Mouse (Mus musculus): ENCODE measurements at regions not wholly inside any gene's neighbourhood (a gene's known extent, or its start where the extent isn't known, plus 50 kb on each side); places are given as distances from the start of the nearest gene placed in this dataset.
A peak's percentile ranks its signal among the peaks of the same experiment; 100 is the strongest.
"Not testable (repeated sequence)": the region's sequence is repeated elsewhere in the genome, so short reads cannot be mapped to it uniquely, and the experiment has no call there.

DNA sequence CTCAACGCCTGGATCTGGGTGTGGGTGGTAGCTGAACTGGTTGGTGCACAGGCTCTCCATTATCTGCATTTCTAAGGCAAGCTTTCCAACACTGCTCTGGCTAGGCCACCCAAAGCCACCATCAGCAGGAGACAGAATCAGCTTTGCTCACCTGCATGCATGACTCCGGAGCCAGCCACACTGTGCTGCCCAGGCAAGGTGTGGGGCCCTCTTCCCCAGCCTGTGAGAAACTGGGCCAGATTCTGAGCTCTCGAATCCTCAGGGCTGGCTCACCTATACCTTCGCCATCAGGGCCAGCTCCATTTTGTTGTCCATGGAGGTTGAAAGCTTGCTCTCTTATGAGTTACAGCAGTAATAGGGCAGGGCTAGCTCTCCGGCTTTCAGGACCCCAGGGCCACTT is 293.1 kb upstream of the Pdzrn3 start:
- no peaks in the 10 kb centered on the region for H3K9me3 ChIP-seq (replicated peaks)
- H3K36me3 ChIP-seq (ENCODE audit: poor library complexity, severe bottlenecking): no peaks in the 10 kb centered on the region
- ATAC-seq: no peak
- H3K4me3 ChIP-seq: no peak overlapping the region
- no peak overlapping the region for H3K4me2 ChIP-seq
- no peak overlapping the region for H3K9ac ChIP-seq
- no peaks in the 10 kb centered on the region for H3K27me3 ChIP-seq
- 61% methylated on average over 5 of the region's 5 CpGs for WGBS
- peaks cover 10% of the 10 kb centered on the region for H3K4me1 ChIP-seq
- H3K27ac ChIP-seq: no peak overlapping the region

GRCm38 (mm10) chr6:101669118-101669845 is 291.6 kb upstream of the Pdzrn3 start:
- no peak overlapping the region for H3K9ac ChIP-seq
- no peak overlapping the region for H3K4me3 ChIP-seq
- H3K4me2 ChIP-seq: no peak overlapping the region
- H3K9me3 ChIP-seq (replicated peaks): no peaks in the 10 kb centered on the region
- ATAC-seq: no peak
- H3K27ac ChIP-seq: no peak overlapping the region
- WGBS: 35% methylated on average over 5 of the region's 5 CpGs
- H3K36me3 ChIP-seq (ENCODE audit: poor library complexity, severe bottlenecking): no peaks in the 10 kb centered on the region
- peaks cover 10% of the 10 kb centered on the region for H3K4me1 ChIP-seq
- H3K27me3 ChIP-seq: no peaks in the 10 kb centered on the region

- no peak overlapping the region for H3K27ac ChIP-seq
- no peaks in the 10 kb centered on the region for H3K36me3 ChIP-seq (ENCODE audit: poor library complexity, severe bottlenecking)
- no peak for ATAC-seq
- H3K9me3 ChIP-seq (replicated peaks): no peaks in the 10 kb centered on the region
- no peaks in the 10 kb centered on the region for H3K27me3 ChIP-seq
- no peak overlapping the region for H3K4me3 ChIP-seq
- H3K4me2 ChIP-seq: no peak overlapping the region
- no peak overlapping the region for H3K9ac ChIP-seq
- 94% methylated on average over 6 of the region's 6 CpGs for WGBS
- H3K4me1 ChIP-seq: no peaks in the 10 kb centered on the region
Observed at GRCm38 (mm10) chr6:101654351-101654750, 276.7 kb upstream of the Pdzrn3 start.

GRCm38 (mm10) chr6:101650348-101650747 is 272.7 kb upstream of the Pdzrn3 start:
- H3K4me3 ChIP-seq; ATAC-seq; H3K9ac ChIP-seq; H3K27ac ChIP-seq; H3K27me3 ChIP-seq; H3K4me2 ChIP-seq; H3K4me1 ChIP-seq; H3K36me3 ChIP-seq (ENCODE audit: poor library complexity, severe bottlenecking); H3K9me3 ChIP-seq (replicated peaks): not testable (repeated sequence)
- WGBS: 7% methylated on average over 5 of the region's 6 CpGs

DNA sequence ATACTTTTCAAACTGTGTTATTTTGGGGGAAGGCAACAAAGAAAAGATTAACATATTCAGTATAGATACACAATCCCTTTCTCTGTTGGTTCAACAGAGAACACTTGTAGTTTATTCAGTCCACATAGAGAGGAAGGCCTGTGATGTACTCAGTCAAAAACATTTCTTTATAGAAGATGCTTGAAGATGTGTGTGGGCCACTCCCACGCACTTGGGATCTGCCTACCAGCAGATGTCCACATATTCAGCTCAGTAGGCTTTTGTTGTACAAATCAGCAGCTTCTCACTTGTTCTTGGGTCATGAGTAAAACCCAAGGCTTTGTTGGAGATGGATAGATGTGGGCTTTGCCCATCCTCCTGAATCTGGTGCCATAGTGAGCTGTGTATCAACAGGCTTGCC is 239.6 kb upstream of the Pdzrn3 start:
- Histone ChIP-seq H3K27me3 (no peaks in the 10 kb centered on the region), H3K27ac (no peak overlapping the region), H3K4me3 (no peak overlapping the region), H3K4me2 (no peak overlapping the region), H3K9me3 (replicated peaks) (no peaks in the 10 kb centered on the region), H3K36me3 (ENCODE audit: poor library complexity, severe bottlenecking) (no peaks in the 10 kb centered on the region), H3K9ac (no peak overlapping the region), H3K4me1 (no peaks in the 10 kb centered on the region)
- 0 out of 2 replicates have a peak, but pooled peaks have one; percentile 10 for ATAC-seq
- 48% methylated on average over 1 of the region's 1 CpGs for WGBS

DNA sequence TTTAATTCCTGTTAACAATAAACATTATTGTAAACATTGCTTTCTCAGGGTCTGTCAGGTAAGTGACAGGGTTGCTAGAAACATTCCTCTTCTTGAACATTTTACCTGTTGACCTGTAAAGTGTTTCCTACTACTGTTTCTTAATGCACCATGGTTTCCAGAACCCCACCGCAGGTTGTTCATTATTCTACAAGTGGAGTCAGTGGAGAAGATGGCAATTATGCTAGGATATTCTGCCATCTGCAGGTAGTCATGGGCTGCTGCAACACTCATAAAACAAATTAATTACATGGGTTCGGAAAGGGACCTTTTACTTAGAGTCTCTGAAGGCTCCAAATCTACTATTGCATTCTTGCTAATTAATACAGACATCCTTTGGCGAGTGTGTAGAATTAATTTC is 239.1 kb upstream of the Pdzrn3 start:
- Histone ChIP-seq H3K4me1 (no peaks in the 10 kb centered on the region), H3K36me3 (ENCODE audit: poor library complexity, severe bottlenecking) (no peaks in the 10 kb centered on the region), H3K27ac (no peak overlapping the region), H3K9ac (no peak overlapping the region), H3K9me3 (replicated peaks) (no peaks in the 10 kb centered on the region), H3K4me2 (no peak overlapping the region), H3K27me3 (no peaks in the 10 kb centered on the region), H3K4me3 (no peak overlapping the region)
- ATAC-seq: peak; percentile 62
- WGBS: 31% methylated on average over 3 of the region's 3 CpGs

- Histone ChIP-seq H3K4me1 (no peaks in the 10 kb centered on the region), H3K36me3 (ENCODE audit: poor library complexity, severe bottlenecking) (no peaks in the 10 kb centered on the region), H3K4me2 (no peak overlapping the region), H3K27ac (no peak overlapping the region), H3K27me3 (no peaks in the 10 kb centered on the region), H3K9ac (no peak overlapping the region), H3K4me3 (no peak overlapping the region), H3K9me3 (replicated peaks) (no peaks in the 10 kb centered on the region)
- ATAC-seq: no peak
- WGBS: 91% methylated on average over 4 of the region's 4 CpGs
Observed at GRCm38 (mm10) chr6:101609015-101609414, 231.3 kb upstream of the Pdzrn3 start.

- Histone ChIP-seq H3K9ac (no peak overlapping the region), H3K27me3 (no peaks in the 10 kb centered on the region), H3K4me3 (no peak overlapping the region), H3K4me2 (no peak overlapping the region), H3K27ac (no peak overlapping the region), H3K9me3 (replicated peaks) (no peaks in the 10 kb centered on the region), H3K36me3 (ENCODE audit: poor library complexity, severe bottlenecking) (no peaks in the 10 kb centered on the region), H3K4me1 (no peaks in the 10 kb centered on the region)
- ATAC-seq: no peak
- 81% methylated on average over 6 of the region's 6 CpGs for WGBS
Observed at GRCm38 (mm10) chr6:101603083-101603482, 225.4 kb upstream of the Pdzrn3 start.

GRCm38 (mm10) chr6:101596995-101597394 is 219.3 kb upstream of the Pdzrn3 start:
- H3K9me3 ChIP-seq (replicated peaks): no peaks in the 10 kb centered on the region
- ATAC-seq: no peak
- H3K9ac ChIP-seq: no peak overlapping the region
- 86% methylated on average over 2 of the region's 2 CpGs for WGBS
- H3K4me2 ChIP-seq: no peak overlapping the region
- H3K4me1 ChIP-seq: no peaks in the 10 kb centered on the region
- H3K27ac ChIP-seq: no peak overlapping the region
- no peaks in the 10 kb centered on the region for H3K27me3 ChIP-seq
- H3K4me3 ChIP-seq: no peak overlapping the region
- H3K36me3 ChIP-seq (ENCODE audit: poor library complexity, severe bottlenecking): no peaks in the 10 kb centered on the region

GRCm38 (mm10) chr6:101593782-101594641 is 216.3 kb upstream of the Pdzrn3 start:
- H3K9me3 ChIP-seq (replicated peaks): no peaks in the 10 kb centered on the region
- H3K27ac ChIP-seq: no peak overlapping the region
- no peaks in the 10 kb centered on the region for H3K36me3 ChIP-seq (ENCODE audit: poor library complexity, severe bottlenecking)
- H3K4me3 ChIP-seq: no peak overlapping the region
- H3K4me2 ChIP-seq: no peak overlapping the region
- ATAC-seq: no peak
- no peak overlapping the region for H3K9ac ChIP-seq
- 78% methylated on average over 12 of the region's 12 CpGs for WGBS
- no peaks in the 10 kb centered on the region for H3K27me3 ChIP-seq
- no peaks in the 10 kb centered on the region for H3K4me1 ChIP-seq

DNA sequence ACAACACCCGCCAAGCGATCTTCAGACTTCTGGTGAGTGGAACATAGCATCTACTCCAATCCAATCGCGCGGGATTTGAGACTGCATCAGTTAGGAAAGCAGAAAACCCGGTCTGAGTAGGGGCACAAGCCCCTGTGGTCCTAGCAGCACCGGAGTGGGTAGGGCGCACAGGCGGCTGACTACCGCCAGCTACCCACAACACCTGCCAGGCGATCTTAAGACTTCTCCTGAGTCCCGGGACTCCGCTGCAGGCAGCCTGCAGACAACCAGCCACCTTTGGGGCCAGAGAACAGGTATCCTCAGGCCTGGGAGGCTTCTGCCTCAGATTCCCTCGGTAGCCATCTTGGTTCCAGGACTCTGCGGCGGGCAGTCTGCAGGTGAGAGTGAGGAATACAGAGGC is 208.2 kb upstream of the Pdzrn3 start:
- WGBS: 84% methylated on average over 16 of the region's 16 CpGs
- no peak overlapping the region for H3K27ac ChIP-seq
- no peak overlapping the region for H3K4me2 ChIP-seq
- H3K36me3 ChIP-seq (ENCODE audit: poor library complexity, severe bottlenecking): no peaks in the 10 kb centered on the region
- no peaks in the 10 kb centered on the region for H3K4me1 ChIP-seq
- no peak for ATAC-seq
- H3K4me3 ChIP-seq: no peak overlapping the region
- H3K27me3 ChIP-seq: no peaks in the 10 kb centered on the region
- no peak overlapping the region for H3K9ac ChIP-seq
- H3K9me3 ChIP-seq (replicated peaks): no peaks in the 10 kb centered on the region

DNA sequence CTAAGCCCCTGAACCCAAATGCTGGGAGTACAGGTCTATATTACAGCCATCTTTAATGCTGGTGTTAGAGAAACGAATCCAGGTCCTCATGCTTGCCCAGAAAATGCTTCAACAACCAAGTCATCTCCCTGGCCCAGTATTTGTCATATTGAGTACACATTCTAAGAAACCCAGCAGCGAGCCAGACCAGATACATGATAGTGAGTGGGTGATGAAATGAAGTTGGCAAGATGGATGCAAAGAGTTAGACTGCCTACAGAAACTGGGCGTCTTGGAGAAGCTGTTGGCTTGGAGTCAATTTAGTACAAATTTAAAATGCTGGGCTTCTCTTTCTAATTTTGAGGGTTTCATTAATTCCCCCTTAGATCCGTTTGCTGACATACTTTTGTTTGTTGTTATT is 203.1 kb upstream of the Pdzrn3 start:
- Histone ChIP-seq H3K9me3 (replicated peaks) (no peaks in the 10 kb centered on the region), H3K4me1 (no peaks in the 10 kb centered on the region), H3K9ac (no peak overlapping the region), H3K4me2 (no peak overlapping the region), H3K36me3 (ENCODE audit: poor library complexity, severe bottlenecking) (no peaks in the 10 kb centered on the region), H3K4me3 (no peak overlapping the region), H3K27ac (no peak overlapping the region), H3K27me3 (no peaks in the 10 kb centered on the region)
- WGBS: 82% methylated on average over 4 of the region's 4 CpGs
- no peak for ATAC-seq

All from forebrain, embryonic 13.5 days (tissue).